Mouse (Mus musculus): ENCODE results near the gene Mmel1.

DNA sequence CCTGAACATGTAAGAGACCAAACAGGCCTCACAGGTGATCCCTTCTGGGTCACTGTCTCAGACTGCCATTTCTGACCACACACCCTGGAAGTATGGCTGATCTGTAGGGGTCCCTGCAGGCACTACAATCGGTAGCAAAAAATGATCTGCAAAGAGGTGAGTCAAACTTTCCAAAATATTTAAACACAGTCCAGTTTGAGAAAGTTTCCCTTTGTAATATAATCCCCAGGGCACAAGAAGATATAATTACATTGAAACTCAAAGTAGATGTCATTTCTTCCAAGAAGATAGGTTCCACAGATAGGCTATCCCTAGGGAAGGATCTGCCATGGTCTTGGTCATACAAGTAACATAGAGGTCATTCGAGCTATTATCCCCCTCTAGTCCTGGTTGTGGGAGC, 33.0 kb downstream of the Mmel1 start:
- TF ChIP-seq CTCF (IDR thresholded peaks at IDR 0.05; ENCODE audit: borderline replicate concordance, insufficient read depth, low read length) (no peak), POLR2A (IDR thresholded peaks at IDR 0.05; ENCODE audit: low read depth, low read length) (no peak)

Measured in embryonic fibroblast, embryonic 13.5 days (primary cell).